Mouse (Mus musculus) embryonic facial prominence, embryonic 14.5 days (tissue): ENCODE measurements at regions not wholly inside any gene's neighbourhood (a gene's known extent, or its start where the extent isn't known, plus 50 kb on each side); places are given as distances from the start of the nearest gene placed in this dataset.
"Not testable (repeated sequence)": the region's sequence is repeated elsewhere in the genome, so short reads cannot be mapped to it uniquely, and the experiment has no call there.

ENCODE experiments used
- ATAC-seq: fragments of 200-750 bp; cut with Nextera tagmentation; 2 replicates; pipeline ENCODE4 v1.8.0; 2017; ENCODE audit warnings: low read depth, moderate number of reproducible peaks, moderate TSS enrichment
- DNase-seq: peaks from one replicate; pipeline ENCODE4 v3.0.0-alpha.2; 2015; ENCODE audit warnings: low spot score
- H3K27ac ChIP-seq: fragments of 300-500 bp; sonication (generic); replicated peaks from 2 replicates; pipeline ENCODE4 v1.5.1; 2014; ENCODE audit warnings: low read depth, mild to moderate bottlenecking, low read length, moderate library complexity
- H3K27me3 ChIP-seq: fragments of 300-500 bp; sonication (generic); replicated peaks from 2 replicates; pipeline ENCODE4 v1.6.1; 2014; ENCODE audit warnings: low read length; ENCODE audit not compliant: control insufficient read depth, insufficient read depth
- H3K36me3 ChIP-seq: fragments of 300-500 bp; sonication (generic); 2 replicates; pipeline ENCODE4 v1.6.1; 2014; ENCODE audit warnings: low read length, mixed read lengths; ENCODE audit not compliant: control insufficient read depth, insufficient read depth
- H3K4me1 ChIP-seq: fragments of 300-500 bp; sonication (generic); 2 replicates; pipeline ENCODE4 v1.6.1; 2014; ENCODE audit warnings: antibody characterized with exemption, low read length; ENCODE audit not compliant: control insufficient read depth, insufficient read depth
- H3K4me2 ChIP-seq: fragments of 300-500 bp; sonication (generic); 2 replicates; pipeline ENCODE4 v1.6.1; 2014; ENCODE audit warnings: low read depth, mild to moderate bottlenecking, low read length, moderate library complexity, mixed read lengths
- H3K4me3 ChIP-seq: fragments of 300-500 bp; sonication (generic); 2 replicates; pipeline ENCODE4 v1.5.1; 2014; ENCODE audit warnings: low read depth, mild to moderate bottlenecking, low read length
- H3K9ac ChIP-seq: fragments of 300-500 bp; sonication (generic); 2 replicates; pipeline ENCODE4 v1.6.1; 2014; ENCODE audit warnings: low read depth, mild to moderate bottlenecking, low read length, moderate library complexity, mixed read lengths
- H3K9me3 ChIP-seq: fragments of 300-500 bp; sonication (generic); 2 replicates; pipeline ENCODE4 v1.6.1; 2016; ENCODE audit warnings: low read length; ENCODE audit not compliant: control insufficient read depth
- WGBS: fragments of 180-500 bp; shearing (Covaris S2); extraction: QIAGEN DNeasy Blood & Tissue Kit; methylation state at CpG from one replicate; pipeline ENCODE4 v1.1.7; 2014; 5-methylcytosine and 5-hydroxymethylcytosine counted together

- no peak overlapping the region for H3K4me2 ChIP-seq
- H3K9ac ChIP-seq: no peak overlapping the region
- no peaks in the 10 kb centered on the region for H3K9me3 ChIP-seq
- DNase-seq: no peak
- no peaks in the 10 kb centered on the region for H3K27me3 ChIP-seq
- no peak for ATAC-seq
- 73% methylated on average over 4 of the region's 4 CpGs for WGBS
- H3K4me1 ChIP-seq: 0 out of 2 replicates have a peak, but pooled peaks cover 2% of the 10 kb centered on the region
- H3K4me3 ChIP-seq: no peak overlapping the region
- H3K36me3 ChIP-seq: no peaks in the 10 kb centered on the region
- H3K27ac ChIP-seq: no peak overlapping the region
Observed at GRCm38 (mm10) chr3:21948074-21948659, 128.3 kb upstream of the Tbl1xr1 start.

- Histone ChIP-seq H3K9me3 (no peaks in the 10 kb centered on the region), H3K9ac (no peak overlapping the region), H3K36me3 (no peaks in the 10 kb centered on the region), H3K4me1 (0 out of 2 replicates have a peak, but pooled peaks cover 2% of the 10 kb centered on the region), H3K27ac (no peak overlapping the region), H3K4me3 (no peak overlapping the region), H3K4me2 (no peak overlapping the region), H3K27me3 (no peaks in the 10 kb centered on the region)
- DNase-seq: no peak
- WGBS: 76% methylated on average over 2 of the region's 2 CpGs
- ATAC-seq: no peak
Observed at GRCm38 (mm10) chr3:21949459-21949858, 127.0 kb upstream of the Tbl1xr1 start.

DNA sequence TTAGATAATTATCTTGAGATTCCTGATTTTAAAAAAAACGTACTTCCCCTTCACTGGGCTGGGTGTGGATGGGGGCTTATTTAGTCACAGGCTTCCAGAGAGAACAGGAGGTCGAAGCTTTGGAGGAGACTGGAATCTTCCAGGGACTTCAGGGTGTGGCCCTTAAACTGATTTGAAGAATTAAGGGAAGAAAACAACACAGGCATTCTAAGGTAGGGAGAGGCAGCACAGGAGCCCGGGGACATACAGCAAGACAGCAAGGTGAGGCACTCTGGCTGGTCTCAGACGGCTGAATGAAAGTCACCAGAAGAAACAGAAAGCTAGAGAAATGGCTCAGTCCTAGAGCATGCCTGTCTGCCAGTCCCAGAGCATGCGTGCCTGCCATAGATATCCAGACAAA is 125.9 kb upstream of the Tbl1xr1 start:
- DNase-seq (no peak), ATAC-seq (no peak)
- H3K4me1 ChIP-seq: 0 out of 2 replicates have a peak, but pooled peaks cover 2% of the 10 kb centered on the region
- no peaks in the 10 kb centered on the region for H3K9me3 ChIP-seq
- no peaks in the 10 kb centered on the region for H3K36me3 ChIP-seq
- H3K4me3 ChIP-seq: no peak overlapping the region
- H3K9ac ChIP-seq: no peak overlapping the region
- H3K4me2 ChIP-seq: no peak overlapping the region
- no peak overlapping the region for H3K27ac ChIP-seq
- 59% methylated on average over 5 of the region's 5 CpGs for WGBS
- no peaks in the 10 kb centered on the region for H3K27me3 ChIP-seq

GRCm38 (mm10) chr3:21951446-21952285 is 124.8 kb upstream of the Tbl1xr1 start:
- 0 out of 2 replicates have a peak, but pooled peaks cover 2% of the 10 kb centered on the region for H3K4me1 ChIP-seq
- H3K27me3 ChIP-seq: no peaks in the 10 kb centered on the region
- 90% methylated on average over 13 of the region's 13 CpGs for WGBS
- H3K4me2 ChIP-seq: no peak overlapping the region
- no peaks in the 10 kb centered on the region for H3K9me3 ChIP-seq
- H3K27ac ChIP-seq: no peak overlapping the region
- H3K4me3 ChIP-seq: no peak overlapping the region
- no peak overlapping the region for H3K9ac ChIP-seq
- DNase-seq (no peak), ATAC-seq (no peak)
- no peaks in the 10 kb centered on the region for H3K36me3 ChIP-seq

- peak; percentile 72 for DNase-seq
- ATAC-seq: peak; percentile 74
- Histone ChIP-seq H3K4me3 (no peak overlapping the region), H3K9me3 (no peaks in the 10 kb centered on the region), H3K27me3 (no peaks in the 10 kb centered on the region), H3K4me2 (no peak overlapping the region), H3K27ac (0 out of 2 replicates have a peak overlapping the region, but pooled peaks have one; percentile 4), H3K36me3 (no peaks in the 10 kb centered on the region), H3K4me1 (0 out of 2 replicates have a peak, but pooled peaks cover 2% of the 10 kb centered on the region), H3K9ac (no peak overlapping the region)
- WGBS: 52% methylated on average over 8 of the region's 8 CpGs
Observed at GRCm38 (mm10) chr3:21952695-21953415, 123.6 kb upstream of the Tbl1xr1 start.

- no peak for ATAC-seq
- 81% methylated on average over 6 of the region's 6 CpGs for WGBS
Observed at GRCm38 (mm10) chr3:21953416-21953810, 123.0 kb upstream of the Tbl1xr1 start.

GRCm38 (mm10) chr3:21955681-21956080 is 120.8 kb upstream of the Tbl1xr1 start:
- DNase-seq (no peak), ATAC-seq (no peak)
- 65% methylated on average over 2 of the region's 2 CpGs for WGBS
- Histone ChIP-seq H3K4me3 (no peak overlapping the region), H3K4me1 (0 out of 2 replicates have a peak, but pooled peaks cover 2% of the 10 kb centered on the region), H3K36me3 (no peaks in the 10 kb centered on the region), H3K9ac (no peak overlapping the region), H3K4me2 (no peak overlapping the region), H3K27ac (no peak overlapping the region), H3K9me3 (no peaks in the 10 kb centered on the region), H3K27me3 (no peaks in the 10 kb centered on the region)

More at GRCm38 (mm10) chr3:21953416-21953810, 123.0 kb upstream of the Tbl1xr1 start:
- Histone ChIP-seq H3K9me3 (no peaks in the 10 kb centered on the region), H3K9ac (no peak overlapping the region), H3K4me3 (no peak overlapping the region), H3K4me2 (no peak overlapping the region), H3K27ac (no peak overlapping the region), H3K27me3 (no peaks in the 10 kb centered on the region), H3K4me1 (0 out of 2 replicates have a peak, but pooled peaks cover 2% of the 10 kb centered on the region), H3K36me3 (no peaks in the 10 kb centered on the region)
- DNase-seq: no peak

DNA sequence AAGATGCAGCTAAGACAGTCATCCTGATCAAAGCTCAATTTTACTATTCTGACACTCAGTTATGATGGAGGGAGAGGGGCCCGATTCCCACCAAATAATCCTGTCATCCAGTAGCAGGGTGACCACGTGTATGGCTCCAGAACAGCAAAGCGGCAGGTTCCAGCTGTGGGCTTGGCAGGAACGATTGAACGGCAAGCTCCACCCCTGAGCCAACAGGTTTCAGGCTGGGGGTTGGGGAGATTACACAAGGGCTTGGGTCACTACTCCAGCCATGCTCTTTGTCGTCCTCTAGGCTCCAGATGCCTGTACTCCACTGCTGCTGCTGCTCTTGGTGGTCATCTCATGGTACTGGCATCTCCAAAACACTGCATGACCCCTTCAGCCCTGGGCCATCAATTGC is 119.3 kb upstream of the Tbl1xr1 start:
- 66% methylated on average over 6 of the region's 6 CpGs for WGBS
- not testable (repeated sequence) for H3K27ac ChIP-seq, ATAC-seq, H3K27me3 ChIP-seq, H3K9me3 ChIP-seq, H3K4me3 ChIP-seq, H3K9ac ChIP-seq, DNase-seq, H3K4me1 ChIP-seq, H3K36me3 ChIP-seq, H3K4me2 ChIP-seq
